Mouse (Mus musculus) liver, embryonic 14.5 days (tissue): ENCODE measurements around the gene Tusc2.

Experiments used
- CTCF ChIP-seq: IDR thresholded peaks from 2 replicates; pipeline ENCODE4 v1.5.1; 2016; ENCODE audit warnings: antibody characterized with exemption, low read depth, control low read depth
- EP300 ChIP-seq: IDR thresholded peaks from 2 replicates; pipeline ENCODE4 v1.6.1; 2016; ENCODE audit warnings: antibody characterized with exemption, low read depth

GRCm38 (mm10) chr9:107600745-107601144 lies 37.7 kb downstream of the Tusc2 start:
- TF ChIP-seq CTCF (peak; percentile 54), EP300 (no peak)
